Mouse (Mus musculus) heart, postnatal 0 days (tissue): ENCODE results near the gene Tradd. TPM values are rescaled to one million over a fixed set of nuclear protein-coding genes. Genes with fewer than 3 reads are reported as not detected.

ENCODE experiments used
- ATAC-seq: fragments of 200-750 bp; cut with Nextera tagmentation; 2 replicates; pipeline ENCODE4 v1.8.0; 2017; ENCODE audit warnings: low read depth, moderate number of reproducible peaks, moderate library complexity; ENCODE audit not compliant: insufficient read depth
- DNase-seq: peaks from one replicate; pipeline ENCODE4 v3.0.0-alpha.2; 2016; ENCODE audit warnings: low spot score
- H3K27ac ChIP-seq: fragments of 300-500 bp; sonication (generic); 2 replicates; pipeline ENCODE4 v1.5.1; 2014; ENCODE audit warnings: low read depth, mild to moderate bottlenecking
- H3K27me3 ChIP-seq: fragments of 300-500 bp; sonication (generic); 2 replicates; pipeline ENCODE4 v1.6.1; 2014; ENCODE audit warnings: low read length, mixed read lengths; ENCODE audit not compliant: control insufficient read depth, insufficient read depth
- H3K36me3 ChIP-seq: fragments of 300-500 bp; sonication (generic); replicated peaks from 2 replicates; pipeline ENCODE4 v1.6.1; 2014; ENCODE audit warnings: low read length, mixed read lengths; ENCODE audit not compliant: control insufficient read depth, insufficient read depth
- H3K4me1 ChIP-seq: fragments of 300-500 bp; sonication (generic); 2 replicates; pipeline ENCODE4 v1.6.1; 2014; ENCODE audit warnings: antibody characterized with exemption; ENCODE audit not compliant: control insufficient read depth, insufficient read depth
- H3K4me2 ChIP-seq: fragments of 300-500 bp; sonication (generic); 2 replicates; pipeline ENCODE4 v1.6.1; 2014; ENCODE audit warnings: low read depth, mild to moderate bottlenecking, low read length, moderate library complexity
- H3K4me3 ChIP-seq: fragments of 300-500 bp; sonication (generic); 2 replicates; pipeline ENCODE4 v1.5.1; 2014; ENCODE audit warnings: low read depth, low read length
- H3K9ac ChIP-seq: fragments of 300-500 bp; sonication (generic); replicated peaks from 2 replicates; pipeline ENCODE4 v1.6.1; 2014; ENCODE audit warnings: low read depth, low read length, mixed read lengths
- H3K9me3 ChIP-seq: fragments of 300-500 bp; sonication (generic); replicated peaks from 2 replicates; pipeline ENCODE4 v1.6.1; 2016; ENCODE audit warnings: low read length; ENCODE audit not compliant: control insufficient read depth
- CTCF ChIP-seq: IDR thresholded peaks from 2 replicates; pipeline ENCODE4 v1.5.1; 2016; ENCODE audit warnings: antibody characterized with exemption, control low read depth, low read depth
- EP300 ChIP-seq: IDR thresholded peaks from 2 replicates; pipeline ENCODE4 v1.6.1; 2016; ENCODE audit warnings: antibody characterized with exemption, low read depth
- WGBS: fragments of 180-500 bp; shearing (Covaris S2); extraction: QIAGEN DNeasy Blood & Tissue Kit; methylation state at CpG from one replicate; pipeline ENCODE4 v1.1.7; 2014; 5-methylcytosine and 5-hydroxymethylcytosine counted together
- polyA plus RNA-seq: library from polyadenylated mRNA; unstranded; fragments of >200 nt; fragmentation: Nextera tagmentation; extraction: Ambion mirVana; gene quantifications from 2 replicates; pipeline ENCODE4 v1.2.1, GENCODE M21; 2015
- total RNA-seq: library from RNA; depleted of rRNA; stranded (reverse); fragments of >200 nt; gene quantifications from 2 replicates; pipeline ENCODE4 v1.2.3, GENCODE M21; 2014; ENCODE audit warnings: low replicate concordance

Tradd gene
- total and polyA plus RNA-seq, 2 experiments from 2014 or later, result 9.0 to 17.6 TPM

DNA sequence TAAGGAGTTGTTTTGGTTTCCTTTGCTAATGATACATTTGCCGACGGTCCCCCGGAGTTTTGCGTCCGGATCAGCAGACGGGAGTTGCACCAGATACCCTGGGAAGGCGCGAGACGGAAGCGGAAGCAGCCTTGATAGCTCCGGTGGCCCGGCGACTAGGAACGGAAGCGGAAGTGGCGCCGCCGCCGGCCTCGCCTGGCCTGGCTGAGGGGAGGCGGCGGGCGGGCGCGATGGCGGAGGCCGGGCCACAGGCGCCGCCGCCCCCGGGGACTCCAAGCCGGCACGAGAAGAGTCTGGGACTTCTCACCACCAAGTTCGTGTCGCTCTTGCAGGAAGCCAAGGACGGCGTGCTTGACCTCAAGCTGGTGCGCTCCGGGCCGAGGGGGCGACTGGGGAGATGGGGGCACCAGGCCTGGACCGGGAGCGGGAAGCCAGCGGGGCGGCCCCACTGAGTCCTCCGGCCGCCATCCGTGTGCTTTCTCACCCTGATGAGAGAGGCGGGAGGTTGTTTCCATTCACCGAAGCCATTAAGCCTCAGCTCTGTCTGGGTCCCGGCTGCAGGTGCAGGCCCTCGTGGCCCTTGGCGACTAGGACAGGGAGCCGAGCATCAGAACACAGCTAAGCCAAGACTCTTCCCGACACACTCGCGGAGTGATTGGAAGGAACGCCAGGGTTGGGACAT is 33.2 kb upstream of the Tradd start, which contains the start of gene E2f4:
Gene E2f4 (plus strand): TSS at position 153 of the 682 bp plus-strand sequence.
- peak; percentile 94 for DNase-seq
- Histone ChIP-seq H3K4me2 (peak within 1 kb of the TSS; percentile 79), H3K9me3 (no peaks in the 10 kb centered on the region), H3K9ac (peak within 1 kb of the TSS; percentile 79), H3K27me3 (no peaks in the 10 kb centered on the region), H3K27ac (peak within 1 kb of the TSS; percentile 76), H3K4me1 (peaks cover 23% of the 10 kb centered on the region), H3K36me3 (peaks cover 35% of the 10 kb centered on the region), H3K4me3 (peak within 1 kb of the TSS; percentile 78)
- peak; percentile 93 for ATAC-seq
- WGBS, result under 1% methylated on average over 57 of the region's 58 CpGs
- no peak for TF ChIP-seq EP300
- TF ChIP-seq CTCF, result no peak

DNA sequence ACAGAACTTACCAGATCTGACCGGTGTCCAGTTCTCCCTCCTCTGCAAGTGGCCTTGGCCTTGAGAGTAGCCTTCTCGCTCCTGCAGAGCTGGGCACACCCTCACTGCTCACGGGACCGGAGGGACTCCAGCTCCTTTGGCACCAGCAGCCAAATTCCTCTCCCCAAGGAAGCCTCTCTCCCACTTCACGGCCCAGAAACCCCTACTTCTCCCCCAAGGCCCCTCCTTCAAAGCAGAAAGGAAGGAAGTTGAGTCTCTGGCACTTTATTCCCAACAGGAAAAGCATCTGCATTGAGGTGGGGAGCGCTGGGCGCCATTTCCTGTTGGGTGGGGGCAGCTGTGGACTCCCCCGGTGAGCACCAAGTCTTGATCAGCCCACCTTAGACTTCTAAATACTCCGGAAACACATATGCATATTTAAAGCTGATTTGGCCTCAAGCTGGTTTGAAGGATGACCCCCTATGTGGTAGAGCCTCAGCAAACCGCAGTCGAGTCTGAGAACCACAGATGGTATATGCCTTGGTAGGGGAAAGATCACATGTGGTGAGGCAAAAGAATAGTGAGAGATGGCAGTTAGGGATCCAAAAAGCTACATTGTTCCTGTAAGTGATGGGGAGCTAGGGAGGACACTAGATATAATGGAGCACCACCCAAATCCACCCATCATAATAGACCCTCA is 31.6 kb upstream of the Tradd start, which contains the start of gene Exoc3l:
Gene Exoc3l (minus strand): TSS at position 207 of the 679 bp plus-strand sequence.
- WGBS, result 31% methylated on average over 11 of the region's 11 CpGs
- TF ChIP-seq EP300, result no peak
- no peak for TF ChIP-seq CTCF
- peak within 1 kb of the TSS; percentile 79 for H3K4me2 ChIP-seq
- peak within 1 kb of the TSS; percentile 76 for H3K27ac ChIP-seq
- ATAC-seq (0 out of 2 replicates have a peak, but pooled peaks have one; percentile 5), DNase-seq (peak; percentile 31)
- H3K9ac ChIP-seq, result peak within 1 kb of the TSS; percentile 79; the same call in 1 of the 2 replicates
- H3K4me1 ChIP-seq, result peaks cover 23% of the 10 kb centered on the region
- peaks cover 20% of the 10 kb centered on the region for H3K36me3 ChIP-seq
- no peaks in the 10 kb centered on the region for H3K9me3 ChIP-seq
- no peaks in the 10 kb centered on the region for H3K27me3 ChIP-seq
- H3K4me3 ChIP-seq, result peak within 1 kb of the TSS; percentile 78

DNA sequence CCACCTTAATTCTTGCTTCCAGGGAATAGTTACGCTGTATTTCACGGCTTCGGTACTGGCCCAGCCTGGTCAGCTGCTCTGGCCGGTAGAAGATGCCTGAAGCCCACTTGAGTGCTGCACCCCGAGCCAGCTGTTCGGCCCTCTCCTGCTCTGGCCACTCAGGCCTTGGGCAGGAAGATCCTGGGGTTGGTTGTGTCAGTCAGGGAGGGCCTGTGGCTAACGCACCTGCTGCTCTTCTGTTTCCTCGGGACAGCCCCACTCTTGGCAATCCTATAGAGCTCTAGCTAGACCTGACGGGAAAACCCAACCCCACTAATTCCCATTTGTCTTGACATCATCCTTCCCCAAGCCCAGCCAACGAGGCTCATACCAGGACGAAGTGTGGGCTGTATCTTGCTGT is 30.8 kb upstream of the Tradd start:
- TF ChIP-seq CTCF (no peak), EP300 (no peak)
- 56% methylated on average over 11 of the region's 11 CpGs for WGBS
- peak overlapping the region; percentile 72 for H3K27ac ChIP-seq
- ATAC-seq (no peak), DNase-seq (no peak)
- 0 out of 2 replicates have a peak, but pooled peaks cover 4% of the 10 kb centered on the region for H3K27me3 ChIP-seq
- no peaks in the 10 kb centered on the region for H3K9me3 ChIP-seq
- H3K36me3 ChIP-seq, result peaks cover 12% of the 10 kb centered on the region
- peaks cover 26% of the 10 kb centered on the region for H3K4me1 ChIP-seq
- peak overlapping the region; percentile 53 for H3K4me2 ChIP-seq
- peak overlapping the region; percentile 36; the same call in 1 of the 2 replicates for H3K9ac ChIP-seq
- peak overlapping the region; percentile 29 for H3K4me3 ChIP-seq

DNA sequence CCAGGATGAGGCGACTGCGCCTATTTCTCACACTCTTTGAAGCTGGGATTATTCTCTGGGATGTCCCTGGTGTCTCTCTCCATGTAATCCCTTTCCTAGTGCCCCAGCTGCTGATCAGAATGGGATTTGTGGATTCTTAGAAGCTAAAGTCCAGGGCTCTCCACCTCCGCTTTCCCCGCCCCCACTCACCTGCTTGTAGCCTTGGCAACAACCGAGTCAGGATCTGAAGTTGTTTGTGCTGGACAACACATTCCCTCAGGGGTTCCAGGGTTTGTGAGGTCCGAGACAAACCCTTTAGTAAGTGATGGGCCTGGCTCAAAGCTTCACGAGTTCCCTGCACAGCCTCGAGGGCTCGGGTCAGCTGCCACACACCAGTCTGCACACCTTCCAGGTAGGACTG is 30.4 kb upstream of the Tradd start:
- peak overlapping the region; percentile 29 for H3K4me3 ChIP-seq
- 0 out of 2 replicates have a peak overlapping the region, but pooled peaks have one; percentile 72 for H3K27ac ChIP-seq
- no peak overlapping the region for H3K9ac ChIP-seq
- no peaks in the 10 kb centered on the region for H3K9me3 ChIP-seq
- WGBS, result 57% methylated on average over 9 of the region's 9 CpGs
- DNase-seq (no peak), ATAC-seq (no peak)
- TF ChIP-seq CTCF (no peak), EP300 (no peak)
- 0 out of 2 replicates have a peak, but pooled peaks cover 4% of the 10 kb centered on the region for H3K27me3 ChIP-seq
- H3K4me2 ChIP-seq, result peak overlapping the region; percentile 53
- H3K36me3 ChIP-seq, result peaks cover 7% of the 10 kb centered on the region
- H3K4me1 ChIP-seq, result peaks cover 31% of the 10 kb centered on the region

DNA sequence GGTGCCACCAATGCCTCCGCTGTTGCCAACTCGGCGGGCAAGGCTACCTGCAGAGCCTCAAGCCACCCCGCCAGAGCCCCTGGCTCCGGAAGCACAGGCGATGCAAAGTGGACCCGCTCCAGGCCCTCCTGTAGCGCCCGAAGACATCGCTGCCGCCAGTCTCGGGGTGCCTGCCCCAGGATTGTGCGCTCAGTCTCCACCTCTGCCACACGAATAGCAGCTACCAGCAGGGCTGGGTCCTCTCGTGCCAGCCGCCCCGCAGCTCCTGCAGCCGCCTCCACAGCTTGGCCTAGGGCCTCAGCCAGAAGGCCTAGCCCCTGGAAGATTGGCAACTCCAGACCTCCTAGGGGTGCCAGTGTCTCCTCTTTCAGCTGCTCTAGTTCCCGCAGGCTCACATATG is 29.0 kb upstream of the Tradd start:
- WGBS, result 61% methylated on average over 19 of the region's 19 CpGs

More for the DNA sequence above, 29.0 kb upstream of the Tradd start:
- no peak for ATAC-seq
- no peak for DNase-seq
- Histone ChIP-seq H3K27ac (no peak overlapping the region), H3K9ac (no peak overlapping the region), H3K27me3 (0 out of 2 replicates have a peak, but pooled peaks cover 4% of the 10 kb centered on the region), H3K9me3 (no peaks in the 10 kb centered on the region), H3K4me3 (no peak overlapping the region), H3K4me2 (no peak overlapping the region), H3K4me1 (peaks cover 29% of the 10 kb centered on the region), H3K36me3 (no peaks in the 10 kb centered on the region)
- TF ChIP-seq EP300, result no peak
- no peak for TF ChIP-seq CTCF
